Mouse (Mus musculus): ENCODE results near the gene Pard6a. TPM values are rescaled to one million over a fixed set of nuclear protein-coding genes. Genes with fewer than 3 reads are reported as not detected.

Gene Pard6a
- polyA plus RNA-seq, 1 experiment from 2014 or later = 53.7 TPM

DNA sequence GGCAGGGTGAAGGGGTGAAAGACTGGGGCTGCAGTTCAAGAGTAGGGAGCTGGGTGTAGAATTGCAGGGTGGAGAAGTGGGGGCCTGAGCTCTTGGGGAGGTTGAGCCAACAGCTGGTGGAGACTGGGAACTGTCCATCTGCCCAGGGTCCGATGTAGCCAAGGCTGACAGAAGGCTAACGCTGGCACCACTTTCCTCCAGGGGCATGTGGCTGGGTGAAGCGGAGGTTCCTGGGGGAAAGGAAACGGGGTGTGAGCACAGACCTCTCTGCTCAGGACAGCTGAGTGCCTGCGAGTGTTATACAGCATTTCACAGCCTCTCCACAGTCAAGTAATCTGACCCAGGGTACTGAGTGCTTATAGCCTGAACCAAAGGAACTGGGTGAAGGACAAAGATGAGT is 2.2 kb upstream of the Pard6a start:
- H3K4me3 ChIP-seq (replicated peaks; ENCODE audit: low read length) = no peak overlapping the region
- 92% methylated on average over 5 of the region's 5 CpGs for WGBS

GRCm38 (mm10) chr8:105699488-105700215 is 1.3 kb upstream of the Pard6a start:
- no peak for ATAC-seq (ENCODE audit: low FRiP score)
- H3K4me3 ChIP-seq (replicated peaks; ENCODE audit: low read length) = peak overlapping the region; percentile 65
- H3K4me2 ChIP-seq (replicated peaks) = peak overlapping the region; percentile 80
- WGBS = 89% methylated on average over 11 of the region's 11 CpGs
- H3K9ac ChIP-seq = peak overlapping the region; percentile 71; the same call in 1 of the 2 replicates
- no peak for DNase-seq (ENCODE audit: low spot score)
- H3K27me3 ChIP-seq (ENCODE audit: control insufficient read depth, insufficient read depth, low read length) = no peaks in the 10 kb centered on the region
- H3K36me3 ChIP-seq (replicated peaks; ENCODE audit: control insufficient read depth, insufficient read depth) = peaks cover 57% of the 10 kb centered on the region
- peaks cover 25% of the 10 kb centered on the region for H3K4me1 ChIP-seq (replicated peaks; ENCODE audit: control insufficient read depth, insufficient read depth, low read length)
- H3K9me3 ChIP-seq (ENCODE audit: control insufficient read depth, low read length) = no peaks in the 10 kb centered on the region
- H3K27ac ChIP-seq = no peak overlapping the region

More for the DNA sequence above, 2.2 kb upstream of the Pard6a start:
- DNase-seq (ENCODE audit: low spot score) (no peak), ATAC-seq (ENCODE audit: low FRiP score) (no peak)
- Histone ChIP-seq H3K4me2 (replicated peaks) (no peak overlapping the region), H3K9me3 (ENCODE audit: control insufficient read depth, low read length) (no peaks in the 10 kb centered on the region), H3K4me1 (replicated peaks; ENCODE audit: control insufficient read depth, insufficient read depth, low read length) (peaks cover 27% of the 10 kb centered on the region), H3K27ac (no peak overlapping the region), H3K9ac (no peak overlapping the region), H3K27me3 (ENCODE audit: control insufficient read depth, insufficient read depth, low read length) (no peaks in the 10 kb centered on the region), H3K36me3 (replicated peaks; ENCODE audit: control insufficient read depth, insufficient read depth) (peaks cover 55% of the 10 kb centered on the region)

GRCm38 (mm10) chr8:105700566-105700965 is 382 bp upstream of the Pard6a start:
- H3K27ac ChIP-seq = peak overlapping the region; percentile 91; the same call in 1 of the 2 replicates
- H3K9ac ChIP-seq = peak overlapping the region; percentile 71
- no peaks in the 10 kb centered on the region for H3K27me3 ChIP-seq (ENCODE audit: control insufficient read depth, insufficient read depth, low read length)
- WGBS = under 1% methylated on average over 21 of the region's 21 CpGs
- H3K4me3 ChIP-seq (replicated peaks; ENCODE audit: low read length) = peak overlapping the region; percentile 65
- H3K9me3 ChIP-seq (ENCODE audit: control insufficient read depth, low read length) = no peaks in the 10 kb centered on the region
- H3K36me3 ChIP-seq (replicated peaks; ENCODE audit: control insufficient read depth, insufficient read depth) = peaks cover 52% of the 10 kb centered on the region
- DNase-seq (ENCODE audit: low spot score) (peak; percentile 34), ATAC-seq (ENCODE audit: low FRiP score) (peak; percentile 56)
- H3K4me1 ChIP-seq (replicated peaks; ENCODE audit: control insufficient read depth, insufficient read depth, low read length) = peaks cover 16% of the 10 kb centered on the region
- peak overlapping the region; percentile 80 for H3K4me2 ChIP-seq (replicated peaks)

DNA sequence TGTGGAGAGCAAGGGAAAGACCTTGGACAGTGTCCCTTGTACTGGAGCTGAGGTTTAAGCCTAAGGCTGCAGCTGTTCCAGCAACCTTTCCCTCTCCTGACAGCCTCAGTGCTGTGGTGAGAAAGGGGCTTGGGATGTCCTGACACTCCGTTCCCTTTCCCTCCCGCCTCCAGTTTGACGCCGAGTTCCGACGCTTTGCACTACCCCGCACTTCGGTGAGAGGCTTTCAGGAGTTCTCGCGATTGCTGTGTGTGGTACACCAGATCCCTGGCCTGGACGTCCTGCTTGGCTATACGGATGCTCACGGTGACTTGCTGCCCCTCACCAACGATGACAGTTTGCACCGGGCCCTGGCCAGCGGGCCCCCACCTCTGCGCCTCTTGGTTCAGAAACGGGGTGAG is 1.1 kb downstream of the Pard6a start:
- Histone ChIP-seq H3K4me3 (replicated peaks; ENCODE audit: low read length) (peak overlapping the region; percentile 65), H3K27me3 (ENCODE audit: control insufficient read depth, insufficient read depth, low read length) (no peaks in the 10 kb centered on the region), H3K4me2 (replicated peaks) (peak overlapping the region; percentile 80), H3K9me3 (ENCODE audit: control insufficient read depth, low read length) (no peaks in the 10 kb centered on the region), H3K27ac (peak overlapping the region; percentile 91), H3K4me1 (replicated peaks; ENCODE audit: control insufficient read depth, insufficient read depth, low read length) (peaks cover 17% of the 10 kb centered on the region), H3K9ac (peak overlapping the region; percentile 61), H3K36me3 (replicated peaks; ENCODE audit: control insufficient read depth, insufficient read depth) (peaks cover 38% of the 10 kb centered on the region)
- ATAC-seq (ENCODE audit: low FRiP score) = peak; percentile 5; the same call in 1 of the 2 replicates
- DNase-seq (ENCODE audit: low spot score) = no peak
- WGBS = 34% methylated on average over 18 of the region's 18 CpGs

DNA sequence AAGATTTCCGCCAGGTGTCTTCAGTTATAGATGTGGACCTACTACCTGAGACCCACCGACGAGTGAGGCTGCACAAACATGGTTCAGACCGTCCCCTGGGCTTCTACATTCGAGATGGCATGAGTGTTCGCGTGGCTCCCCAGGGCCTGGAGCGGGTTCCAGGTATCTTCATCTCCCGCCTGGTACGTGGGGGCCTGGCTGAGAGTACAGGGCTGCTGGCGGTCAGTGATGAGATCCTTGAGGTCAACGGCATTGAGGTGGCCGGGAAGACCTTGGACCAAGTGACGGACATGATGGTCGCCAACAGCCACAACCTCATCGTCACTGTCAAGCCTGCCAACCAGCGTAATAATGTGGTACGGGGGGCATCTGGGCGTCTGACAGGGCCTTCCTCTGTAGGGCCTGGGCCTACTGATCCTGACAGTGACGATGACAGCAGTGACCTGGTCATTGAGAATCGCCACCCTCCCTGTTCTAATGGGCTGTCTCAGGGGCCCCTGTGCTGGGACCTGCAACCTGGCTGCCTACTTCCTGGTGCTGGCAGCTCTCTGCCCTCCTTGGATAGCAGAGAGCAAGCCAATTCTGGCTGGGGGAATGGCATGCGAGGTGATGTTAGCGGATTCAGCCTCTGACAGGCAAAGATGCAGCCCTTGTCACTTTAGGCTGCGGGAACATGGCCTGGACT is 1.9 kb downstream of the Pard6a start:
- Histone ChIP-seq H3K27ac (no peak overlapping the region), H3K4me1 (replicated peaks; ENCODE audit: control insufficient read depth, insufficient read depth, low read length) (peaks cover 24% of the 10 kb centered on the region), H3K27me3 (ENCODE audit: control insufficient read depth, insufficient read depth, low read length) (no peaks in the 10 kb centered on the region), H3K4me2 (replicated peaks) (peak overlapping the region; percentile 80; the same call in 1 of the 2 replicates), H3K4me3 (replicated peaks; ENCODE audit: low read length) (0 out of 2 replicates have a peak overlapping the region, but pooled peaks have one; percentile 65), H3K36me3 (replicated peaks; ENCODE audit: control insufficient read depth, insufficient read depth) (peaks cover 29% of the 10 kb centered on the region), H3K9ac (no peak overlapping the region), H3K9me3 (ENCODE audit: control insufficient read depth, low read length) (no peaks in the 10 kb centered on the region)
- 94% methylated on average over 24 of the region's 24 CpGs for WGBS
- ATAC-seq (ENCODE audit: low FRiP score) (no peak), DNase-seq (ENCODE audit: low spot score) (no peak)

DNA sequence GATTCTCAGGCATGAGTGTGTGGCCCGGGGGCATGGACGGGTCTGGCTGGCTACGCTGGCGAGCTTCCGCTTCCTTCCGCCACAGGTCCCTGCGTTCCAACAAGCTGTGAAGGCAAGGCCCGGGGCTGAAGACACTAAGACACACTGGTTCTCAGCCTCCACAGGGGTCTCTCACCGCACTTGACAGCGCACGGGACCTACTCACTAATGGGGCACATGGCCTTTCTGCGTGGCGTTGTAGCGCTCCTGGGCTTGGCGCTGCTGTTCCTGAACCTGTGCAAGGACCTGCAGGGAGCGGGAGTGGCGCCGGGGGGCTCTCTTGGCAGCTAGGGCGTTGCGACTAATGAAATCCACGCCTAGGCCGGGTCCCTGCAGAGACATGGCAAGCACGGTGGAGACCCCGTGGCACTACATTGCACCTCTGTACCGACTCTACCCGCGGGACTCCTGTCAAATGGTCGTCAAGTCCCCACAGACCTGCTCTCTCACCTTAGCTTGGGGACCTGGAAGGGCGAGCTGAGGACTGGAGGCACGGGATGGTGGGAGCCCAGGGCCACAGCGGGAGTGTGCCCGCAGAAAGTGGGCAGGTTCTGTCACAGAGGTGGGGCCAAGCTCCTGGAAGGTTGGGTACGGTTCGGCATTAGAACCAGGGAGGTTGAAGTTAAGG is 3.3 kb downstream of the Pard6a start:
- no peak for ATAC-seq (ENCODE audit: low FRiP score)
- Histone ChIP-seq H3K9ac (no peak overlapping the region), H3K36me3 (replicated peaks; ENCODE audit: control insufficient read depth, insufficient read depth) (peaks cover 18% of the 10 kb centered on the region; the same call in 1 of the 2 replicates), H3K9me3 (ENCODE audit: control insufficient read depth, low read length) (no peaks in the 10 kb centered on the region), H3K4me2 (replicated peaks) (no peak overlapping the region), H3K4me3 (replicated peaks; ENCODE audit: low read length) (no peak overlapping the region), H3K27ac (no peak overlapping the region), H3K27me3 (ENCODE audit: control insufficient read depth, insufficient read depth, low read length) (no peaks in the 10 kb centered on the region), H3K4me1 (replicated peaks; ENCODE audit: control insufficient read depth, insufficient read depth, low read length) (peaks cover 24% of the 10 kb centered on the region)
- no peak for DNase-seq (ENCODE audit: low spot score)
- 91% methylated on average over 34 of the region's 34 CpGs for WGBS

DNA sequence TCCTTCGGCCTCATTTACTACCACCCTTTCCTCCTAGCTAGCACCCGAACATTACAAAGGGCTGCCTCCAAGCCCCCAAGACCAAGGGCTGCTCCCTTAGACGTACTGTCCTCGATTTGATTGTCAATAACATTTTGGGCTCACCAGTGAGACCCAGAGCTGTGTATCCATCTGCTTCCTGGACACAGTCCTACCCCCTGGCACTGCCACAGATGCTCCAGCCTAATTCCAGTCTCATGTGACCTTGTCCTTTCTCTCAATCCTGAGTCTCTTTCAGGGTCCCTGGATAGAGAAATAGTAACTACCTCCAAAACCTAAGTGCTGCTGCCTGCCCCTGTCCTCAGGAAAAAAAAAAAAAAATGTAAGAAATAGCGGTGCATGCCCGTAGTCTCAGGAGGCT is 4.0 kb downstream of the Pard6a start:
- Histone ChIP-seq H3K4me3 (replicated peaks; ENCODE audit: low read length) (no peak overlapping the region), H3K27me3 (ENCODE audit: control insufficient read depth, insufficient read depth, low read length) (no peaks in the 10 kb centered on the region), H3K4me1 (replicated peaks; ENCODE audit: control insufficient read depth, insufficient read depth, low read length) (peaks cover 21% of the 10 kb centered on the region), H3K4me2 (replicated peaks) (no peak overlapping the region), H3K9ac (no peak overlapping the region), H3K9me3 (ENCODE audit: control insufficient read depth, low read length) (no peaks in the 10 kb centered on the region), H3K27ac (no peak overlapping the region), H3K36me3 (replicated peaks; ENCODE audit: control insufficient read depth, insufficient read depth) (0 out of 2 replicates have a peak, but pooled peaks cover 14% of the 10 kb centered on the region)
- WGBS = 91% methylated on average over 6 of the region's 6 CpGs
- ATAC-seq (ENCODE audit: low FRiP score) (no peak), DNase-seq (ENCODE audit: low spot score) (no peak)

DNA sequence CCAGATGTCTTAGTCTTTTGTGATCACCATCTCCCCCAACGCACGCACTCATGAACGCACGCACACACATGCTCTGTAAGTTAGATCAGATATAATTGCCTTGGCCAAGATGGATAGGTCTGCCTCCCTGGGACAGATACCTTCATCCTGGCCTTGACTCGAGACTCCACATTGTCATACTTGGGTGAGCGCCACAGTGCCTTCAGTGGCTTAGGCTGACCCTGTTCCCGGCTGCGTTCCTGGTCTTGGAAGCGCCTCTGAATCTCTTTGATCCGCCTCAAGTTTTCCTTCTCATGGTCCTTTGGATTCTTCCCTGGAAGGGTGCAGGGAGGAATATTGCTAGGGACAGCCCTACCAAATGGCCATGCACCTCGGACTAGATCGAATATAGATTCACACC is 5.5 kb downstream of the Pard6a start:
- no peak overlapping the region for H3K27ac ChIP-seq
- H3K4me3 ChIP-seq (replicated peaks; ENCODE audit: low read length) = no peak overlapping the region
- H3K27me3 ChIP-seq (ENCODE audit: control insufficient read depth, insufficient read depth, low read length) = no peaks in the 10 kb centered on the region
- H3K9ac ChIP-seq = no peak overlapping the region
- DNase-seq (ENCODE audit: low spot score) = no peak
- ATAC-seq (ENCODE audit: low FRiP score) = no peak
- no peaks in the 10 kb centered on the region for H3K9me3 ChIP-seq (ENCODE audit: control insufficient read depth, low read length)
- 78% methylated on average over 12 of the region's 12 CpGs for WGBS
- H3K4me1 ChIP-seq (replicated peaks; ENCODE audit: control insufficient read depth, insufficient read depth, low read length) = peaks cover 17% of the 10 kb centered on the region
- H3K4me2 ChIP-seq (replicated peaks) = peak overlapping the region; percentile 91
- H3K36me3 ChIP-seq (replicated peaks; ENCODE audit: control insufficient read depth, insufficient read depth) = 0 out of 2 replicates have a peak, but pooled peaks cover 14% of the 10 kb centered on the region

Data from hindbrain, embryonic 14.5 days (tissue).